Mouse (Mus musculus) liver, embryonic 12.5 days (tissue): ENCODE measurements at regions not wholly inside any gene's neighbourhood (a gene's known extent, or its start where the extent isn't known, plus 50 kb on each side); places are given as distances from the start of the nearest gene placed in this dataset.

Source experiments
- ATAC-seq: fragments of 200-750 bp; cut with Nextera tagmentation; 2 replicates; pipeline ENCODE4 v1.8.0; 2017; ENCODE audit warnings: moderate number of reproducible peaks, mild to moderate bottlenecking, moderate library complexity
- H3K27ac ChIP-seq: fragments of 300-500 bp; sonication (generic); 2 replicates; pipeline ENCODE4 v1.5.1; 2016; ENCODE audit warnings: mild to moderate bottlenecking
- H3K27me3 ChIP-seq: fragments of 300-500 bp; sonication (generic); replicated peaks from 2 replicates; pipeline ENCODE4 v1.6.1; 2016; ENCODE audit warnings: mild to moderate bottlenecking, moderate library complexity
- H3K36me3 ChIP-seq: fragments of 300-500 bp; sonication (generic); 2 replicates; pipeline ENCODE4 v1.6.1; 2016; ENCODE audit warnings: mild to moderate bottlenecking, moderate library complexity
- H3K4me1 ChIP-seq: fragments of 300-500 bp; sonication (generic); 2 replicates; pipeline ENCODE4 v1.6.1; 2016
- H3K4me2 ChIP-seq: fragments of 300-500 bp; sonication (generic); 2 replicates; pipeline ENCODE4 v1.6.1; 2016; ENCODE audit warnings: mild to moderate bottlenecking, moderate library complexity
- H3K4me3 ChIP-seq: fragments of 300-500 bp; sonication (generic); 2 replicates; pipeline ENCODE4 v1.5.1; 2016; ENCODE audit warnings: mild to moderate bottlenecking, moderate library complexity
- H3K9ac ChIP-seq: fragments of 300-500 bp; sonication (generic); 2 replicates; pipeline ENCODE4 v1.6.1; 2016; ENCODE audit warnings: mild to moderate bottlenecking, moderate library complexity
- H3K9me3 ChIP-seq: fragments of 300-500 bp; sonication (generic); replicated peaks from 2 replicates; pipeline ENCODE4 v1.6.1; 2016; ENCODE audit warnings: mild to moderate bottlenecking, moderate library complexity
- WGBS: fragments of 180-500 bp; shearing (Covaris S2); methylation state at CpG from one replicate; pipeline ENCODE4 v1.1.7; 2016; ENCODE audit not compliant: insufficient replicate concordance; 5-methylcytosine and 5-hydroxymethylcytosine counted together

DNA sequence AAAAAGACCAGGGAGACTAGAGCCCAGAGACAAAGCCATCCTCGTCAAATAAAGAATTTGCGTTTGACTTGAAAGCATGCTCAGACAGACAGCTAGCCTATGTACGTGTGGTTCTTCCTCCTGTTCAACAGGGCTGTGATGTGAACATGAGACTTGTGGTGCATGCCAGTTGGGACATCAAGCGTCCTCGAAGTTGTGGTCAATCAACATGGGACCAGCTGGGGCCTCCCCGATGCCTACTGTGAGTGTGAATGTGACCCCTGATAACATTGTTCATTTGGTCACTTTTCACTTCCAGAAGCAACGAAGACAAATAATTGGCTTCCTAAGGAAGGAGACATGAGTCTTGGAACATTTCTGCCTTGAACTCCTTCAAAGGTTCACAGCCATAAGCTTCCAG is 79.8 kb upstream of the Kdr start:
- H3K36me3 ChIP-seq, result no peaks in the 10 kb centered on the region
- no peak for ATAC-seq
- H3K9ac ChIP-seq, result no peak overlapping the region
- no peak overlapping the region for H3K4me2 ChIP-seq
- peaks cover 4% of the 10 kb centered on the region for H3K4me1 ChIP-seq
- H3K9me3 ChIP-seq, result no peaks in the 10 kb centered on the region
- 51% methylated on average over 7 of the region's 7 CpGs for WGBS
- H3K27me3 ChIP-seq, result no peaks in the 10 kb centered on the region
- H3K4me3 ChIP-seq, result no peak overlapping the region
- H3K27ac ChIP-seq, result no peak overlapping the region

DNA sequence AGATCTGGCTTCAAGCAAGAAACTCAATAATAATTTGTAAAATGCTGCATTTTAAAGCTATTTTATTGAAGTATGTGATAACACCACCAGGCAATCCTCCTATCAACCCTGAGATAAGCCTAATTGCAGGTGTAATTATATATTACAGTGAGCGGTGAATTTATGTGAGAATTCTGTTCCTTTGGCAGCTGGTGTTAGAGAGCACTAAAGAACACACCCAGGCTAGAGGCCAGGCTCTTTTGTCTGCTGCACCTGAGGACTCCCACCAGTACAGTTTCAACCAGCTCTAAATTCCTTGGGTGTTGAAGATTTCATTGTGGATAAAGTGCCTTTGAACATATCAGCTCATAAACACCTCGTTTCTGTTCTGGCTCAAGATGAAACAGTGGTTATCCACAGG is 77.6 kb upstream of the Kdr start:
- Histone ChIP-seq H3K4me2 (no peak overlapping the region), H3K27me3 (no peaks in the 10 kb centered on the region), H3K4me1 (no peaks in the 10 kb centered on the region), H3K9me3 (no peaks in the 10 kb centered on the region), H3K36me3 (no peaks in the 10 kb centered on the region), H3K9ac (no peak overlapping the region), H3K27ac (no peak overlapping the region), H3K4me3 (no peak overlapping the region)
- no peak for ATAC-seq
- 65% methylated on average over 2 of the region's 2 CpGs for WGBS

DNA sequence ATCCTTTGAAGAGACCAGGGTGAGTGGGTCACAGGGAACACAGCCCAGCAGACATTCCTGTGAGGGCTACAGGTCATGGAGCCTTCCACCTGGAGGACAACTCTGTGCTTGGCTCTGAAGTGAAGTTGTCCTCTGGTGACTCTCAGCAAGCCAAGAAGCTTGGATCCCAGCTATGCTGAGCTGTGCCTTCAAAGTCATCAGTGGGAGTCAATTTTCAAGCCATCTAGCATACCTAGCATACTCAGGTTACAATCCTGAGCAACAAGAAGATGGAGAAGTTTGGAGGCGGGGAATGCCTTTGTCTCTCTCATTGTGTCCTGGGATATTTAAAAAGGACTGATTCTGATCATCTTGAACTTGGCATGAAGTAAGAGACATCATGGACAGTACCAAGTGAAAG is 74.5 kb upstream of the Kdr start:
- H3K4me1 ChIP-seq, result no peaks in the 10 kb centered on the region
- H3K27ac ChIP-seq, result no peak overlapping the region
- H3K9me3 ChIP-seq, result no peaks in the 10 kb centered on the region
- no peak overlapping the region for H3K4me3 ChIP-seq
- H3K27me3 ChIP-seq, result no peaks in the 10 kb centered on the region
- no peak overlapping the region for H3K9ac ChIP-seq
- no peaks in the 10 kb centered on the region for H3K36me3 ChIP-seq
- ATAC-seq, result no peak
- WGBS, result 62% methylated on average over 1 of the region's 1 CpGs
- H3K4me2 ChIP-seq, result no peak overlapping the region

DNA sequence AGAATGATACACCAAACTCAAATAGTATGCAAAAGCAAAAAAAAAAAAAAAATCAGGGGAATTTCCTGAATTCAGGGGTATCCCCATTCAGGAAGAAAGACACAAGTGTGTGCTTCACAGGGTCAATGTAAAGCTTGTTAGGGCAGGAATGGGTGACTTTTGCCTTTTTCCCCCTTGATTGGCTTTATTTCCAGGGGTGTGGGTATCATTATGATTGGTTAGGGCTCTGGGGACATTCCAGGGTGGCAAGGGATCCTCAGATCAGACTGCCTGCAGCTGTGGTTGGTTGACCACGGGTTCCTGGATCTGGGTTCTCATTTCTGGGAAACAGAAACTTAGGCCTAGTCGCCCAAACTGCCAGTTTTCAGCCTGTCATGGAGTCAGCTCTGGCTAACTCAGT is 73.4 kb upstream of the Kdr start:
- no peak overlapping the region for H3K4me2 ChIP-seq
- no peaks in the 10 kb centered on the region for H3K4me1 ChIP-seq
- no peak overlapping the region for H3K27ac ChIP-seq
- ATAC-seq, result no peak
- H3K9ac ChIP-seq, result no peak overlapping the region
- no peaks in the 10 kb centered on the region for H3K27me3 ChIP-seq
- no peaks in the 10 kb centered on the region for H3K36me3 ChIP-seq
- no peak overlapping the region for H3K4me3 ChIP-seq
- WGBS, result 38% methylated on average over 2 of the region's 2 CpGs
- no peaks in the 10 kb centered on the region for H3K9me3 ChIP-seq

DNA sequence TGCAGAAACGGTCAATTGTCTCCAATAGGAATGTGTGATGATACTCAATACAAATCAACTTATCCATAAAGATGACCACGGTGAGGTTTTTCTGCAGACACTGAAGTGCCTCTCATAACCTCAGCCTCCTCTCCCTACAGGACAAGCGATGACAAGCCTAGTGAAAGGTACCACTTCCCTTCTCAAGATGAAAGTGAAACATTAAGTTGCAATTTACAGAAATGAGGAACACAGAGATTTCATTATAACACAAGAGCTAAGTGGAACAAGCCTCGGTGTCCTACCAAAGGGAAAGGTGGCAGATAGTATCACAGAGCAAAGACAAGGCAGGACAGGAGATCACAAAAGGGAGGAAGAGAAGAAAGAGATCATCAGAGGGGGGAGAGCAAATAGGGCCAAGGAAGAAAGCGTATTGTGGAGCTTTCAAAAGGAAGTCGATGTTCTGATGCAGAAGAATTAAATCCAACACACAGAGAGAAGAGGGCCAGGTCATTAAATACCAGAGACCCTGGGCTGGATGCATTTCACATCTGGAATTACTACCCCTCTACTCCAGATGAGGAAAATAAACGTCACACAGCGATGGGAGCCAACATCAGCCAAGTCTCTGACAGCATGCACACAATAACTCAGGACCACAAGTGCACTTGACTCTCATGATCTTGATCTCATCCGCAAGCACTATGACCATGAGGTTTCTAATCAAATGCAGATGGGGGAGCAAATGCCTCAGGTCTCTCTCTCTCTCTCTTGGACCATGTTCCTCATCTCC is 70.0 kb upstream of the Kdr start:
- ATAC-seq, result no peak
- H3K4me3 ChIP-seq, result no peak overlapping the region
- H3K27ac ChIP-seq, result no peak overlapping the region
- no peak overlapping the region for H3K4me2 ChIP-seq
- H3K9ac ChIP-seq, result no peak overlapping the region
- H3K27me3 ChIP-seq, result no peaks in the 10 kb centered on the region
- H3K36me3 ChIP-seq, result no peaks in the 10 kb centered on the region
- WGBS, result 61% methylated on average over 9 of the region's 9 CpGs
- no peaks in the 10 kb centered on the region for H3K9me3 ChIP-seq
- H3K4me1 ChIP-seq, result no peaks in the 10 kb centered on the region

DNA sequence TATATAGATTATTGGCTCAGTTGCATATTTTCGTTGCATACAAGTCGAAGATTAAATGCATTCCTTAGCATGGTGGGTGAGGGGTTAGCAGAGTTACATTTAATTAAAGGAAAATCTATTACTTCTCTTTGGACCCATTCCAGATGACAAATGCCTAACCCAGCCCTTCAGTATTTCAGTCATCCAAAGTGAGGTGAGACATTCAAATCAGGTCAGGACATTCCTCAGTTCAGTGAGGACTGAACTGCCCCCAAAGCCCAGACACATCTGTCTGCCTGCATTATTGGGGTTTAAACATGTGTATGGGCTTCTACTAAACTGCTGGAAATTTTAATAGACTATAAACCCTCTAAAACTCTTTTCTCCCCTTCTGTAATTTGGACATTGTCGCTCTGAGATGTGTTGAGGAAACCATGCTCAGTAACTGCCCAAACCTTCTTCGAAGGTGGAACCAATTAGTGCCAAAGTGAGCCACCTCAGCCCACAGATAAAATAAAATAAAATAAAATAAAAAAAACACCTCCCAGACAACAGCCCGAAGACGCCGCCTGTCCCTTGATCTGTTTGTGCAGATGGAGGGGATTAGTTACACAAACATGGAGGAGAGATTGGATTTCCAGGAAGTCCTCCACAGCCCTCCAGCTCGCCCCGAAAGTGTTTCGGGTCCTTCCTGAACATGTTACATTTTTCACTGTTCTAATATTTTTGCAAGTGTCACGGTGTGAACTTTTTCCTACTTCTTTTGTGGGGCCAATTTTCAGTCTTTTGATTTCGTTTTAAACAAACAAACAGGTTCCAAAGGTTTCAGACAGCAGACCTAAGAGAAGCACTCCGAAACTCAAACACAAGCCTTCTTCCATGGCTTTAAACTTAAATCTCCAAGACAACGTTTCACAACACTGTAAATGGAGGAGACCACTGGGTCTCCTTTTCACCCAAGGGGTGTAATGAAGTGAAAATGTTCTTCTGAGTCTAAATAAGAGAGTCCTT is 65.6 kb upstream of the Kdr start:
- H3K9ac ChIP-seq, result no peak overlapping the region
- no peaks in the 10 kb centered on the region for H3K36me3 ChIP-seq
- H3K9me3 ChIP-seq, result no peaks in the 10 kb centered on the region
- H3K4me2 ChIP-seq, result no peak overlapping the region
- no peak overlapping the region for H3K27ac ChIP-seq
- WGBS, result 69% methylated on average over 14 of the region's 14 CpGs
- no peaks in the 10 kb centered on the region for H3K27me3 ChIP-seq
- ATAC-seq, result no peak
- H3K4me1 ChIP-seq, result no peaks in the 10 kb centered on the region
- H3K4me3 ChIP-seq, result no peak overlapping the region

DNA sequence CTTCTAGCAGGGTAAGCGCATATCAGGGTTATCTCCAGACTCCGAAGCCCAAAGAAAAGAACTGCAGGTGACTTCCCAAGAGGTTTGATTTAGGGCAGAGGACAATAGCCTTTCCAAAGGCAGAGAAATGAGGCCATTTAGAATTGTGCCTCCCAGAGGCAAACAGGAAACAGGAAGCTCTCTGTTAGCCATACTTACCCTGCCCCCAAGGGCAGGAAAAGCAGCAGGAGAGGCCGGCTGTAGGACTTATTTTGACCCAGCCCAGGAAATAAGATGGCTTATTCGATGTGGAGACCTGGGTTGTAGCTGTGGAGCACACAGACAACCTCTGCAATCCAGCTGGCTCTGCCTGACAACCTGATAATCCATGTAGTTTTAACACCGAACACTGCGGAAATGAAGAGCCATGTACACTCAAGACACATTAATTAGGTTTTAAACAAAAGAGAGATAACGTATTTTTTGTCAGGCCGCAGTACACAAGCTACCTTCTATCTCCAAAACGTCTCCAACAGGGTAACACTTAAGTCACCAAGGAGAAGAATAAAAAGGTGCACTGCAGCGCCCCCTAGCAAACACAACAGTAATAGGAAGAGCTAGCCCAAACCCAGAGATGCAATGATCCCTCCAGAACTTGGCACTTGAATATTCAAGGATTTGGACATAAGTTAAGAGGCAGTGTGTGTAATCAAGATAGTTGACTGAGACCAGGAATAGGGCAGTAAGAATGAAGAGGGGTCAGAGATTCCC is 62.4 kb upstream of the Kdr start:
- no peaks in the 10 kb centered on the region for H3K4me1 ChIP-seq
- no peak overlapping the region for H3K9ac ChIP-seq
- no peaks in the 10 kb centered on the region for H3K27me3 ChIP-seq
- ATAC-seq, result no peak
- no peak overlapping the region for H3K4me2 ChIP-seq
- H3K4me3 ChIP-seq, result no peak overlapping the region
- 41% methylated on average over 10 of the region's 10 CpGs for WGBS
- H3K36me3 ChIP-seq, result no peaks in the 10 kb centered on the region
- no peak overlapping the region for H3K27ac ChIP-seq
- H3K9me3 ChIP-seq, result no peaks in the 10 kb centered on the region

DNA sequence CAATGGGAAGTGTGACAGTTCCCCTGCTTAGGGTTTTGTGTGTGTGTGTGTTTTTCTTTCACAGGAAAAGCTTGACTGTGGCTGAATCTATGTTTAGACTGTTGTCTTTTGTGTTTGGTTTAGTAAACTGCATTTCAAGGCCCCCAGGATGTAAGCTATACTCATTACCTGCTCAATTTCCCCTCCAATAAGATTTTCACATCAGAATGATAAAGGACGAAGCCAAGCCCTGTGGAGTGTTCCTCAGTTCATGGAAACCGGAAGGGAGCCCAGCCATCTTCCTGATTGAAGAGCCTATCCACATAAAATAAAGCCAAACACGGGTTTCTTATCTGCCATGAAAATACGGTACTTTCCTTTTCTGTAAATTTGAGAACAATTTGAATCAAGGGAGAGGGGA is 50.5 kb upstream of the Kdr start:
- Histone ChIP-seq H3K9ac (no peak overlapping the region), H3K27ac (no peak overlapping the region), H3K27me3 (no peaks in the 10 kb centered on the region), H3K4me1 (peaks cover 5% of the 10 kb centered on the region), H3K9me3 (no peaks in the 10 kb centered on the region), H3K36me3 (no peaks in the 10 kb centered on the region), H3K4me3 (no peak overlapping the region), H3K4me2 (no peak overlapping the region)
- 35% methylated on average over 4 of the region's 4 CpGs for WGBS
- no peak for ATAC-seq
